Mouse (Mus musculus) neural tube, embryonic 14.5 days (tissue): ENCODE data around the gene Klc4. TPM values are rescaled to one million over a fixed set of nuclear protein-coding genes. Genes with fewer than 3 reads are reported as not detected.
A peak's percentile ranks its signal among the peaks of the same experiment; 100 is the strongest.

Source experiments
- ATAC-seq: fragments of 200-750 bp; cut with Nextera tagmentation; 2 replicates; pipeline ENCODE4 v1.8.0; 2017; ENCODE audit warnings: low read depth, mild to moderate bottlenecking, moderate TSS enrichment, moderate library complexity
- H3K27ac ChIP-seq: fragments of 300-500 bp; sonication (generic); 2 replicates; pipeline ENCODE4 v1.5.1; 2014; ENCODE audit warnings: low read depth, mild to moderate bottlenecking, control low read depth, low read length, moderate library complexity, mixed read lengths
- H3K27me3 ChIP-seq: fragments of 300-500 bp; sonication (generic); 2 replicates; pipeline ENCODE4 v1.6.1; 2014; ENCODE audit warnings: low read length; ENCODE audit not compliant: control insufficient read depth, insufficient read depth
- H3K36me3 ChIP-seq: fragments of 300-500 bp; sonication (generic); 2 replicates; pipeline ENCODE4 v1.6.1; 2014; ENCODE audit warnings: low read length, mixed read lengths; ENCODE audit not compliant: control insufficient read depth, insufficient read depth
- H3K4me1 ChIP-seq: fragments of 300-500 bp; sonication (generic); 2 replicates; pipeline ENCODE4 v1.6.1; 2014; ENCODE audit warnings: low read length; ENCODE audit not compliant: control insufficient read depth, insufficient read depth
- H3K4me2 ChIP-seq: fragments of 300-500 bp; sonication (generic); 2 replicates; pipeline ENCODE4 v1.6.1; 2014; ENCODE audit warnings: mild to moderate bottlenecking, low read depth, low read length, control low read depth
- H3K4me3 ChIP-seq: fragments of 300-500 bp; sonication (generic); 2 replicates; pipeline ENCODE4 v1.5.1; 2014; ENCODE audit warnings: low read depth, low read length, control low read depth, mixed read lengths
- H3K9ac ChIP-seq: fragments of 300-500 bp; sonication (generic); replicated peaks from 2 replicates; pipeline ENCODE4 v1.6.1; 2014; ENCODE audit warnings: low read depth, mild to moderate bottlenecking, control low read depth, low read length, mixed read lengths
- H3K9me3 ChIP-seq: fragments of 300-500 bp; sonication (generic); 2 replicates; pipeline ENCODE4 v1.6.1; 2016; ENCODE audit warnings: low read length; ENCODE audit not compliant: control insufficient read depth
- WGBS: fragments of 180-500 bp; shearing (Covaris S2); extraction: QIAGEN DNeasy Blood & Tissue Kit; methylation state at CpG from one replicate; pipeline ENCODE4 v1.1.7; 2014; 5-methylcytosine and 5-hydroxymethylcytosine counted together
- polyA plus RNA-seq: library from polyadenylated mRNA; unstranded; fragments of >200 nt; fragmentation: Nextera tagmentation; extraction: Ambion mirVana; gene quantifications from 2 replicates; pipeline ENCODE4 v1.2.1, GENCODE M21; 2014

Gene Klc4
- polyA plus RNA-seq, 1 experiment from 2014 or later: 27.7 TPM

DNA sequence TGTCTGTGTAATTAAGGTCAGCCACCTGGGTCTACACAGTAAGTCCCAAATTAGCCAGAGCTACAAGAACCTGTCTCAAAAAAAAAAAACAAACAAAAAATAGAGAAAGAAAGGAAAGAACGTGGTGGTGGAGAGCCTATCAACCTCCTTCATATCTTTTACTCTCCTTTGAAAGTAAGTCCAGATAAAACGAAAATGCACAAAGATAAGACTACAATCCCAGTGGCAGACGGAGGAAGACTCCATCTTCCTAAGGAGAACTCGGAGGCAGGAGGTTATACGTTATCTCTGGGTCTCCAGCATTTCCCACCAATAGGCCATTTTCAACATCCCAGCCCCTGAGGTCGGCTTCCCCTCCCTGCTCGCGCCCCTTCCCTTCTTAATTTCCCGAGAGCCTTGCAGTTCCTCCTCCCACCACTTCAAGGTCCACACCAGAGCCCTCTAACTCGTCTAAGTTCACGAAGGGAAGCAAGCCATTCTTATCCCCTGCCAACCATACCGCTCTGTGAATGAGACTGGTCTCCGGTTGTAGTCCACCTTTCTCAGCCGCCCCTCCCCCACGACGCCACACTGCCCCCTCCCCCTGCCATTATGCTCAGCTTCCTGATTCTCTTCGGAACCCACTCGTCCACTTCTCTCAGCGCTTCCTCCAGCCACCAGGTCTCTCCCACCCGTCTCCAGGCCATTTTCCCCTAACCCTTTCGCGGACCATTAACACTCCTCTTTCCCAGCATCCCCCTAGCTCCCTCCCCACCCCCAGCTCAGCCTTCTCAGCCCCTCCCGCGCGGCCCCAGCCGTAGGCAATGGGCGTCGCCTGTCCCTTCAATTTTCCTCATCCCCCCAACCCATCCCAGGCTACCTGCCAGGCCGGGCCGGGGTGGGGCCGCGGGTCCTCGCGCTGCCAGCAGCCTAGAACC, 34.3 kb upstream of the Klc4 start:
- Histone ChIP-seq H3K36me3 (peaks cover 48% of the 10 kb centered on the region), H3K9me3 (no peaks in the 10 kb centered on the region), H3K27ac (peak overlapping the region; percentile 85), H3K4me1 (peaks cover 20% of the 10 kb centered on the region), H3K4me3 (peak overlapping the region; percentile 79), H3K4me2 (peak overlapping the region; percentile 65), H3K27me3 (no peaks in the 10 kb centered on the region), H3K9ac (peak overlapping the region; percentile 65)
- WGBS: under 1% methylated on average over 34 of the region's 34 CpGs
- no peak; the same call in none of the 2 replicates for ATAC-seq

DNA sequence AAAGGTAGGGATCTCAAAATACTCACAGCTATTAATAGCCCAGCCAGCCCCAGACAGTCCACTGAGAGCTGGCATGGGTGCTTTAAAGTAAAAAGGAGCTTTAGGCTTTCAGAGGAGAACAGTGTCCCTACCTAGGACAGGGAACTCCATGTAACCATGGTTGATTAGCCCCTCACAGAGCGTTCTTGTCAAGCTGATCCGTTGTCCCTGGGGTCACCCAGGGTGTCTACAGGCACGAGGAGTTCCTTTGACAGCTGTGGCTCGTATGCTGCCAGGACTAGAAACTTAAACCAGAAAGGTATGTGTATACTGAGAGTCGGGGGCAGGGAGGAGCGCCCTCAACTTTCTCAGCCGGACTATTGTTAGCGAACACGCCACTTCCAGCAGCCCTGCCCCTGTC, 33.1 kb upstream of the Klc4 start:
- WGBS: 71% methylated on average over 9 of the region's 9 CpGs
- no peaks in the 10 kb centered on the region for H3K27me3 ChIP-seq
- peak overlapping the region; percentile 65; the same call in 1 of the 2 replicates for H3K4me2 ChIP-seq
- no peak for ATAC-seq
- no peaks in the 10 kb centered on the region for H3K9me3 ChIP-seq
- H3K4me1 ChIP-seq: peaks cover 26% of the 10 kb centered on the region
- no peak overlapping the region for H3K27ac ChIP-seq
- peak overlapping the region; percentile 29; the same call in 1 of the 2 replicates for H3K9ac ChIP-seq
- peaks cover 36% of the 10 kb centered on the region for H3K36me3 ChIP-seq
- H3K4me3 ChIP-seq: no peak overlapping the region; the same call in 1 of the 2 replicates

- H3K27ac ChIP-seq: no peak within 1 kb of the TSS
- H3K4me2 ChIP-seq: peak within 1 kb of the TSS; percentile 65
- WGBS: 97% methylated on average over 8 of the region's 9 CpGs
- H3K4me1 ChIP-seq: peaks cover 29% of the 10 kb centered on the region
- no peaks in the 10 kb centered on the region for H3K9me3 ChIP-seq
- H3K4me3 ChIP-seq: peak within 1 kb of the TSS; percentile 79
- H3K36me3 ChIP-seq: peaks cover 33% of the 10 kb centered on the region
- H3K9ac ChIP-seq: peak within 1 kb of the TSS; percentile 29; the same call in 1 of the 2 replicates
- no peaks in the 10 kb centered on the region for H3K27me3 ChIP-seq
- ATAC-seq: no peak
Measured at GRCm38 (mm10) chr17:46678416-46678815, 32.6 kb upstream of the Klc4 start, which contains the start of gene Mea1. TSS of gene Mea1 (plus strand) at chr17:46678793.

- peaks cover 22% of the 10 kb centered on the region for H3K4me1 ChIP-seq
- ATAC-seq: peak; percentile 36
- H3K36me3 ChIP-seq: peaks cover 38% of the 10 kb centered on the region
- peak overlapping the region; percentile 78 for H3K4me3 ChIP-seq
- peak overlapping the region; percentile 57 for H3K27ac ChIP-seq
- H3K27me3 ChIP-seq: no peaks in the 10 kb centered on the region
- peak overlapping the region; percentile 95 for H3K4me2 ChIP-seq
- WGBS: 11% methylated on average over 14 of the region's 15 CpGs
- no peaks in the 10 kb centered on the region for H3K9me3 ChIP-seq
- peak overlapping the region; percentile 68 for H3K9ac ChIP-seq
Measured at GRCm38 (mm10) chr17:46674530-46675283, 28.9 kb upstream of the Klc4 start.

GRCm38 (mm10) chr17:46673850-46674529, 28.2 kb upstream of the Klc4 start, which contains the start of gene Rrp36:
TSS of gene Rrp36 (minus strand) at chr17:46674352.
- peak within 1 kb of the TSS; percentile 95 for H3K4me2 ChIP-seq
- ATAC-seq: peak; percentile 95
- peak within 1 kb of the TSS; percentile 78 for H3K4me3 ChIP-seq
- peak within 1 kb of the TSS; percentile 68 for H3K9ac ChIP-seq
- H3K27me3 ChIP-seq: no peaks in the 10 kb centered on the region
- peak within 1 kb of the TSS; percentile 57 for H3K27ac ChIP-seq
- H3K4me1 ChIP-seq: peaks cover 14% of the 10 kb centered on the region
- WGBS: under 1% methylated on average over 43 of the region's 43 CpGs
- H3K36me3 ChIP-seq: peaks cover 44% of the 10 kb centered on the region
- H3K9me3 ChIP-seq: no peaks in the 10 kb centered on the region

- Histone ChIP-seq H3K4me2 (no peak overlapping the region), H3K9ac (no peak overlapping the region), H3K27ac (no peak overlapping the region), H3K36me3 (peaks cover 24% of the 10 kb centered on the region), H3K4me1 (peaks cover 11% of the 10 kb centered on the region; the same call in 1 of the 2 replicates), H3K27me3 (no peaks in the 10 kb centered on the region), H3K9me3 (no peaks in the 10 kb centered on the region), H3K4me3 (no peak overlapping the region)
- WGBS: 99% methylated on average over 10 of the region's 10 CpGs
- no peak for ATAC-seq
Measured at GRCm38 (mm10) chr17:46669911-46670310, 24.1 kb upstream of the Klc4 start.

DNA sequence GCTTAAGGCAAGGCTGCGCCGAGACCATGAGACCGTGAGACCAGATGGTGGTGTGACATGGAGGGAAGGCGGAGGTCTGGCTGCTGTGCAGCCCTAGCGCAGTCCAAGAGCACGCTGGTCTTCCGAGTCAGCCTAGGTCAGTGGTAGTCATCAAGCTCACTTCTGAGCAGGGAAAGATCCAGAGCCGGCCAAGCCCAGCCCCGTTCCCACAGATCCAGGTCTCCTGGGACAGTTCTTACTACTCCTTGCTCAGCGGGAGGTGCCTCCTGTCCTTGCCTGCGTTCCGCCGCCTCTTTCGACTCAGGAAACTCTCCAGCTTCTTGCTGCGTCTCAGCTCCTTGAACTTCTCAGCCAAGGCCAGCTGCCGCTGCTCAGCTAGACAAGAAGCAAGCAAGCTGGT, 21.9 kb upstream of the Klc4 start:
- H3K9ac ChIP-seq: no peak overlapping the region
- WGBS: 92% methylated on average over 16 of the region's 16 CpGs
- no peak overlapping the region for H3K4me3 ChIP-seq
- no peak for ATAC-seq
- no peak overlapping the region for H3K4me2 ChIP-seq
- no peaks in the 10 kb centered on the region for H3K9me3 ChIP-seq
- H3K4me1 ChIP-seq: no peaks in the 10 kb centered on the region
- no peak overlapping the region for H3K27ac ChIP-seq
- H3K36me3 ChIP-seq: peaks cover 46% of the 10 kb centered on the region
- H3K27me3 ChIP-seq: no peaks in the 10 kb centered on the region

DNA sequence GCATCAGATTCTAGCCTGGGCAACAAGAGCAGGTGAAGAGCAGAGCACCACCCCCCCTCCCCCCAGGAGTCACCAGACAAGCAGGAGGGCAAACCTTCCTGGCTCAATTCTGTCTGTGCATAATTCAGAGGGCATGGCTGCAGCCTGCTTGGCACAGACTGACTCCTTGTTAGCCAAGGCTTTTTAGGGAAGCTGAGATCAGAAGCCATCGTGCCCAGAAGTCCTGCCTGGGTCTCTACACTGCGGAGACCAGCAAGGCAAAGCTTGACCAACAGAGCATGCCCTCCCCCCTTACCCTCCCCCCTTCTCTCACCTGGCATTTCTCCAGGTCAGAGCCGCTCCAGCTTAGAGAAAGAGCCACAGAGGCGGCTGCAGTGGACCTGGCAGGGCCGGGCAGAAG, 16.9 kb upstream of the Klc4 start:
- H3K36me3 ChIP-seq: peaks cover 67% of the 10 kb centered on the region
- no peaks in the 10 kb centered on the region for H3K27me3 ChIP-seq
- H3K9ac ChIP-seq: no peak overlapping the region
- no peak overlapping the region for H3K27ac ChIP-seq
- no peaks in the 10 kb centered on the region for H3K9me3 ChIP-seq
- H3K4me3 ChIP-seq: no peak overlapping the region
- no peak overlapping the region for H3K4me2 ChIP-seq
- ATAC-seq: no peak
- 91% methylated on average over 5 of the region's 5 CpGs for WGBS
- no peaks in the 10 kb centered on the region for H3K4me1 ChIP-seq
